ENCODE assay signal across 25 mouse cellular contexts in the genomic region with DNA sequence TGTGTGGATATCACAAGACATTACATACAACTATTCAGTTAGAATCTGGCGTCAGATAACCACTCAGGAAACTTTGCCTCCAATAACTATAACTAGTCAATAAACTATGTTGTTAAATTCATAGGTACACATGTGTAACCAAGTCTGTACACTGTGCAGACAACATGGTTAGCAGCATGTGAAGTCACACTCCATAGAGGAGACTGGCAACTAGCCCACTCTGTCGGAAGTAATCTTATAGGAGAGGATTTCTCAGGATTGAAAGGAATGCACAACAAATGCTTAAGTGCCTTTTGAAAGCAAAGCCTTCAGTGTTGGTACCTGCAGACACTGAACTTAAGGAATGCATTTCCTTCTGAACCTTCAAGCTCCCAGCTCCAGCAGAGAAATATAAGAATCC.
DNase-seq lines count a peak whose midpoint lies in the region; ATAC-seq and TF ChIP-seq lines count a peak whose summit lies in the region.
"Had no signal": no experiment of that assay in that cellular context is flagged by ENCODE, and none has a peak within 500 bp of the region (broad histone marks: within the 10 kb centered on the region; RNA-seq: fewer than 3 reads in every experiment).

No protein-coding gene starts in this region.

- no peaks in the 10 kb centered on the region for H3K36me3 ChIP-seq in forebrain, embryonic 14.5 days (ENCODE audit: control insufficient read depth, insufficient read depth, low read length)
- no peaks in the 10 kb centered on the region for H3K36me3 ChIP-seq in forebrain, postnatal 0 days (ENCODE audit: insufficient read depth)
- no peaks in the 10 kb centered on the region for H3K36me3 ChIP-seq in lung, embryonic 16.5 days (ENCODE audit: control insufficient read depth, insufficient read depth, low read length)
- no peaks in the 10 kb centered on the region for H3K36me3 ChIP-seq in limb, embryonic 13.5 days
- H3K36me3 ChIP-seq: embryonic facial prominence, embryonic 15.5 days; forebrain, embryonic 15.5 days; G1E; hindbrain, embryonic 12.5 days; hindbrain, embryonic 15.5 days had no signal

- H3K27me3 ChIP-seq in forebrain, embryonic 14.5 days (replicated peaks; ENCODE audit: control insufficient read depth, insufficient read depth, low read length): no peaks in the 10 kb centered on the region
- H3K27me3 ChIP-seq in forebrain, postnatal 0 days (ENCODE audit: insufficient read depth, low read length): no peaks in the 10 kb centered on the region
- H3K27me3 ChIP-seq in lung, embryonic 16.5 days (ENCODE audit: control insufficient read depth, insufficient read depth, low read depth, low read length): no peaks in the 10 kb centered on the region
- no peaks in the 10 kb centered on the region for H3K27me3 ChIP-seq in limb, embryonic 13.5 days
- H3K27me3 ChIP-seq: CH12.LX; embryonic facial prominence, embryonic 15.5 days; forebrain, embryonic 15.5 days; hindbrain, embryonic 12.5 days; hindbrain, embryonic 15.5 days; Patski had no signal

- WGBS in forebrain, embryonic 14.5 days: 39% methylated on average over 2 of the region's 2 CpGs
- 45% methylated on average over 2 of the region's 2 CpGs for WGBS in forebrain, postnatal 0 days
- 29% methylated on average over 2 of the region's 2 CpGs for WGBS in lung, embryonic 16.5 days
- 40% methylated on average over 2 of the region's 2 CpGs for WGBS in limb, embryonic 13.5 days

- ATAC-seq in forebrain, embryonic 14.5 days: no peak
- ATAC-seq in forebrain, postnatal 0 days: no peak
- ATAC-seq in lung, embryonic 16.5 days (ENCODE audit: low read depth): 0 out of 2 replicates have a peak, but pooled peaks have one; percentile 7
- 0 out of 2 replicates have a peak, but pooled peaks have one; percentile 44 for ATAC-seq in limb, embryonic 13.5 days (ENCODE audit: low FRiP score, low read depth)
- ATAC-seq: forebrain, embryonic 15.5 days; Patski had no signal

- peaks cover 11% of the 10 kb centered on the region for H3K4me1 ChIP-seq in forebrain, embryonic 14.5 days (ENCODE audit: control insufficient read depth, insufficient read depth, low read length)
- peaks cover 4% of the 10 kb centered on the region; the same call in 1 of the 2 replicates for H3K4me1 ChIP-seq in forebrain, postnatal 0 days (ENCODE audit: insufficient read depth)
- peaks cover 6% of the 10 kb centered on the region for H3K4me1 ChIP-seq in lung, embryonic 16.5 days (replicated peaks; ENCODE audit: control insufficient read depth, insufficient read depth, low read length)
- H3K4me1 ChIP-seq in limb, embryonic 13.5 days: peaks cover 8% of the 10 kb centered on the region; the same call in 1 of the 2 replicates

- no peak for TF ChIP-seq CTCF in forebrain, postnatal 0 days (IDR thresholded peaks at IDR 0.05; ENCODE audit: low read depth)
- no peak for TF ChIP-seq CTCF in brain, embryonic 14.5 days (IDR thresholded peaks at IDR 0.05; ENCODE audit: borderline replicate concordance, extremely low read depth, insufficient read depth, insufficient read length)

- H3K9ac ChIP-seq in forebrain, embryonic 14.5 days (ENCODE audit: low read length): no peak overlapping the region
- H3K9ac ChIP-seq in forebrain, postnatal 0 days: no peak overlapping the region
- H3K9ac ChIP-seq in lung, embryonic 16.5 days (ENCODE audit: low read length): no peak overlapping the region
- H3K9ac ChIP-seq in limb, embryonic 13.5 days: no peak overlapping the region
- H3K9ac ChIP-seq: embryonic facial prominence, embryonic 15.5 days; forebrain, embryonic 15.5 days; hindbrain, embryonic 12.5 days; hindbrain, embryonic 15.5 days had no signal

- no peaks in the 10 kb centered on the region for H3K9me3 ChIP-seq in forebrain, embryonic 14.5 days (replicated peaks; ENCODE audit: control insufficient read depth, low read length)
- H3K9me3 ChIP-seq in forebrain, postnatal 0 days (ENCODE audit: low read length): no peaks in the 10 kb centered on the region
- H3K9me3 ChIP-seq in lung, embryonic 16.5 days (ENCODE audit: control insufficient read depth, low read length): no peaks in the 10 kb centered on the region
- H3K9me3 ChIP-seq in limb, embryonic 13.5 days: no peaks in the 10 kb centered on the region
- H3K9me3 ChIP-seq: embryonic facial prominence, embryonic 15.5 days; forebrain, embryonic 15.5 days; hindbrain, embryonic 12.5 days; hindbrain, embryonic 15.5 days had no signal

- H3K4me2 ChIP-seq in forebrain, embryonic 14.5 days (ENCODE audit: low read length): no peak overlapping the region
- H3K4me2 ChIP-seq in forebrain, postnatal 0 days (ENCODE audit: low read depth): no peak overlapping the region
- no peak overlapping the region for H3K4me2 ChIP-seq in lung, embryonic 16.5 days (ENCODE audit: low read depth, low read length)
- H3K4me2 ChIP-seq in limb, embryonic 13.5 days (replicated peaks): no peak overlapping the region
- H3K4me2 ChIP-seq: embryonic facial prominence, embryonic 15.5 days; forebrain, embryonic 15.5 days; heart, embryonic 11.5 days; hindbrain, embryonic 12.5 days; hindbrain, embryonic 15.5 days had no signal

- peak; percentile 10 for DNase-seq in forebrain, embryonic 14.5 days (ENCODE audit: low spot score)
- DNase-seq in forebrain, postnatal 0 days: no peak
- no peak for DNase-seq in lung, postnatal 25 days (ENCODE audit: low spot score)
- peak; percentile 33 for DNase-seq in brain, embryonic 14.5 days (ENCODE audit: low read depth)
- DNase-seq in ovary, postnatal 36 days (ENCODE audit: low spot score): no peak
- DNase-seq: adrenal gland, postnatal 10 days; adrenal gland, postnatal 36 days; B cell, adult 2 months; cerebellum, adult 11 months; cerebellum, adult 2 months; cerebellum, adult 9-11 months; cerebellum, postnatal 25 days; gastrocnemius, postnatal 10 days; gastrocnemius, postnatal 36 days; heart, adult 2 months had no signal

- no peak overlapping the region for H3K27ac ChIP-seq in forebrain, embryonic 14.5 days (ENCODE audit: low read depth, low read length)
- H3K27ac ChIP-seq in forebrain, postnatal 0 days (ENCODE audit: low read depth, low read length): no peak overlapping the region
- no peak overlapping the region for H3K27ac ChIP-seq in lung, embryonic 16.5 days (ENCODE audit: low read length)
- no peak overlapping the region for H3K27ac ChIP-seq in limb, embryonic 13.5 days
- H3K27ac ChIP-seq: embryonic facial prominence, embryonic 15.5 days; forebrain, embryonic 15.5 days; heart, adult 2 months; hindbrain, embryonic 12.5 days; hindbrain, embryonic 15.5 days had no signal

- H3K4me3 ChIP-seq in forebrain, embryonic 14.5 days (ENCODE audit: low read depth, low read length): no peak overlapping the region
- no peak overlapping the region for H3K4me3 ChIP-seq in forebrain, postnatal 0 days (ENCODE audit: low read depth, low read length)
- no peak overlapping the region for H3K4me3 ChIP-seq in lung, embryonic 16.5 days (ENCODE audit: low read length)
- no peak overlapping the region for H3K4me3 ChIP-seq in limb, embryonic 13.5 days
- H3K4me3 ChIP-seq: embryonic facial prominence, embryonic 15.5 days; forebrain, embryonic 15.5 days; heart, adult 2 months; hindbrain, embryonic 12.5 days; hindbrain, embryonic 15.5 days had no signal

- no peak for TF ChIP-seq POLR2A in brain, embryonic 14.5 days (IDR thresholded peaks at IDR 0.05; ENCODE audit: borderline replicate concordance, extremely low read depth, insufficient read depth, insufficient read length, poor library complexity, severe bottlenecking)

Comparison
In these comparisons a context has a peak if more than half of its experiments do, and no peak if none do; other contexts are left out.
1. DNase-seq: peak in forebrain, embryonic 14.5 days (single experiment) and brain, embryonic 14.5 days (single experiment); none in forebrain, postnatal 0 days (single experiment), lung, postnatal 25 days (single experiment) and ovary, postnatal 36 days (single experiment).
2. ATAC-seq: peak in lung, embryonic 16.5 days (single experiment) and limb, embryonic 13.5 days (single experiment); none in forebrain, embryonic 14.5 days (single experiment) and forebrain, postnatal 0 days (single experiment).